Mouse (Mus musculus): Measurements from ENCODE around the gene Cdk6.
"Not testable (repeated sequence)": the region's sequence is repeated elsewhere in the genome, so short reads cannot be mapped to it uniquely, and the experiment has no call there.

Cdk6 gene

DNA sequence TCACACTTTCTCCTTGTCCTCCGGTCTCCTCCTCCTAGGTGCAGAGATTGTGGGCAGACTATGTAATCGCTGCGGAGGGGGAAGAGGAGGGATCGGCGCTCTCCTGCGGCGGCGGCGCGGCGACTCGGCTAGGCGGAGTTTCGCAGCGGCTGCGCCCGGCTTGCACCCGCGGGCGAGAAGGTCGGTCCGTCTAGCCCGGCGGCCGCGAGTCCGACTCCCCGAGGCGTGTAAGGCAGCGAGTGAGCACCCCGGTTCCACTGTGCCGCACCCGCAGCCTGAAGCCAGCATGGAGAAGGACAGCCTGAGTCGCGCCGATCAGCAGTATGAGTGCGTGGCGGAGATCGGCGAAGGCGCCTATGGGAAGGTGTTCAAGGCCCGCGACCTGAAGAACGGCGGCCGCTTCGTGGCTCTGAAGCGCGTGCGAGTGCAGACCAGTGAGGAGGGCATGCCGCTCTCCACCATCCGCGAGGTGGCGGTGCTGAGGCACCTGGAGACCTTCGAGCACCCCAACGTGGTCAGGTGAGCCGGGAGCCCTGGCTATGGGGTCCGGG lies 2.9 kb downstream of the Cdk6 start:
- peak; percentile 83 for DNase-seq (ENCODE audit: low read depth, low spot score)

DNA sequence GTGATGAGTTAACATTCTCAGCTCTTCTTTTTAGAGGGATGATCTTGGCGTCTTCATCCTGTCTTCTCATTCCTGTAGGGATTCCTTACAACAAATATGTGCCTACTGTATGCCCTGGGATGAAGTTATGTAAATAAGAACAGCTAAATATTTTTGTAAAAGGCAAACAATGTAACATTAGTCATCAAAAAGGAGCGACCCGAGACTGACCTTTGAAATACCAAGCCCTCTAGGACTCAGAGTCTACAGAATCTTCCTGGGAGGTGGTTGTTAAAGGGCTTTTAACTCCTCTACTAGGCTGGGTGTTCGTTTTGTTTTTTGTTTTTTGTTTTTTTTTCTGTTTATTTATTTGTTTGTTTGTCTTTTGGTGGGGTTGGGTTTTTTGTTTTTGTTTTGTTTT lies 4.3 kb downstream of the Cdk6 start:
- DNase-seq (ENCODE audit: low read depth, low spot score), result peak; percentile 73

DNA sequence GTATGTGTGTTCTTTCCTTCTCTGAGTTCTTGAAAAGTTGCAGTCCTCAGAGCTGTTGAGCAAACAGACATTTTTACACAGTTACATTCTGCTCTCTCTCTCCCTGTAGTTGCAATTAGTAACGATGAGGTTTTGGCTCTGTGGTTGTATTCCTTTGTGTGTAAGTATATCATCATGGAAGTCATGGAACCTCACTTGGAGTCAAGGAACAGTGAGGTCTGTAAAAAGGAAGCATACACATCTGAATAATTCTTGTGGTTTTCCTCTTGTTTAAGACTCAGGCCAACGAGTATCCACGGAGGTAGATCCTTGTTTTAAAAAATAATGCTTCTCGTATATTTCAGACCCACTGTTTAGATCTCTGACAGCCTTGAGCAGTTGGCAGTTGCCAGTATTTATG lies 8.1 kb downstream of the Cdk6 start:
- DNase-seq (ENCODE audit: low read depth, low spot score), result not testable (repeated sequence)

DNA sequence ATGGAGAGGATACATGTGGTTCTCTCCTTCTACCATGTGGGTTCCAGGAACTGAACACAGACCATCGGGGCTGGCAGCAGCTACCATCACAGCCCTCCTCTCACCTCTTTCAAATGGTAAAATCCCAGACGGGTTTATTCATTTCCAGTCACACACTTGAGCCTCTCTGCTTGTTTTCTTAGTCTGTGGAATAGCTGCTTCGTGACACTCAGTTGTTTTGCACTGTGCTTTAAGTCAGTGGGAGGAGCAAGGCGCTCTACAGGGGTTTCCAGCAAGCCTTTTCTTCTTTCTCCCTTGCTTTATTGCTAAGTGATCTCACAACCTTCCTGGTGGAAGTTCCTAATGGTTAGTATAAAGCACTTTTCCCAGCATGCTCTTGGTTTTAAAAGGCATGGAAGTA lies 10.6 kb downstream of the Cdk6 start:
- not testable (repeated sequence) for DNase-seq (ENCODE audit: low read depth, low spot score)

DNA sequence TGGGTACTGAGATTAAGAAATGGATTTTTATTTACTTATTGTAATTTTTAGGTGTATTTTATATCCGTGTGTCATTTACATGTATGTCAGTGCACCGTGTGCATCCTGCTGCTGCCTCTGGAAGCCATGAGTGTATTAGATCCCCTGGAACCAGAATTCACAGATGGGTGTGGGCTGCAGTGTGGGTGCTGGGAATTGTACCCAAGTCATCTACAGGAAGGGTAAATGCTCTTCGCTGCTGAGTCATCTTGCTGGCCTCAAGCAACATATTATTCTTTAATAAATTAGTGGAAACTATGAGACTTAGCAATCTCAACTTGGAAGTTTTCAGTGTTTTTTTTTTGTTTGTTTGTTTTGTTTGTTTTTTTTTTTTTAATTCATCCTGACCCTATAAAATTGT lies 11.0 kb downstream of the Cdk6 start:
- peak; percentile 18 for DNase-seq (ENCODE audit: low read depth, low spot score)

DNA sequence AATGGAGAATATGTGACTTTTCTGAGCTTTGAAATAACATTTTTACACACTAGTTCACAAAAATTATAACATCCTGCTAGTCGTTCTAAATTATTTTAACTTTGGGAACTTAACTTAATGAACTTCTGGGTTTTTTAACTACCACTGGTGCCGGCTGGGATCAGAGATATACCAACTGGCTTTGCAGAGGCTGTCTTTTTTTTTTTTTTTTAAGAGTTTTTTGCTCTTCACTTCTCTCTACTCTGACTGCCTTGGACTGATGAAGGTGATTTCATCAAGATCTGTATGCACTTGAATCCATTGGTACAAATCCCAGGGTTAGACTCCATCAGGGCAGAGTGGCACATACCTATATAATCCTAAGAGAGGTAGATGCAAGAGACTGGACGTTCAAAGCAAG lies 11.5 kb downstream of the Cdk6 start:
- DNase-seq (ENCODE audit: low read depth, low spot score), result no peak

DNA sequence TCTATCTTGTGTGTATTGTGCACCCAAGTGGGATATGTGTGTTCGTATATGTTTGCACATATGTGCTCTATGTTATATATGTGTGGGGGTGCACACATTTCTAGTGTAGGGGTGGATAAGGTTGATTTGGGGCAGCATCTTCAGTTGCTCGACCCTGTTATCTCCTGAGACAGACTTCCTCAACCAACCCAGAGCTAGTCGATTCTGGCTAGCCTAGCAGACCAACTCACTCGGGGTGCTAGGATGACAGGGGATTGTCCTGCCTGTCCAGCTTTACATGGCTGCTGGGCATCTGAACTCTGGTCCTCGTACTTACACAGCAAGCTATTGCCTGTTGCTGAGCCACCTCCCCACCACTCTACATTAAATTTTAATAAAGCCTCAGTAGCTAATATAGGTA lies 13.0 kb downstream of the Cdk6 start:
- no peak for DNase-seq (ENCODE audit: low read depth, low spot score)

DNA sequence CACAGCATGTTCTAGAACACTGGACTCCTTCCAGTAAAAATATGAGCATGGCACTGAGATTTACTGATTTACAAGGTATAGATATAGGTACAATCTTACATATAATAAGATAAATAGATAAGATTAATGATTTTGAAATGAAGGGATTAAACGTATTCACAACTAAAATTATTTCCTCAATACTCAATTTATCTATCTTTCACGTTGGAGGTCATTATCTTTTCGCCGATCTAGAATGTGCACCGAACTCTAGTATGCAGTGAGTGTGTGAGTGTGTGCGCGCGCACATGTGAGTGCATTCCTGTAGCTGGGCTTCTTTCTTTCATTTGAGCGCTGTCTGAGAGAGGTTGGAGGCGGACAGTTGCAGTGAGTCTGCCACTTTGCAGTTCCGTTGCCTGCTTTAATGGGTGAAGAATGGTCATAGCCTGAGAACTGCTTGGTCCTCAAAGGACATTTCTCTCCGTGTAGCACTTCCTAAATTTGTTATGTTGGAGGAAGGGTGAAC lies 13.8 kb downstream of the Cdk6 start:
- no peak for DNase-seq (ENCODE audit: low read depth, low spot score)

DNA sequence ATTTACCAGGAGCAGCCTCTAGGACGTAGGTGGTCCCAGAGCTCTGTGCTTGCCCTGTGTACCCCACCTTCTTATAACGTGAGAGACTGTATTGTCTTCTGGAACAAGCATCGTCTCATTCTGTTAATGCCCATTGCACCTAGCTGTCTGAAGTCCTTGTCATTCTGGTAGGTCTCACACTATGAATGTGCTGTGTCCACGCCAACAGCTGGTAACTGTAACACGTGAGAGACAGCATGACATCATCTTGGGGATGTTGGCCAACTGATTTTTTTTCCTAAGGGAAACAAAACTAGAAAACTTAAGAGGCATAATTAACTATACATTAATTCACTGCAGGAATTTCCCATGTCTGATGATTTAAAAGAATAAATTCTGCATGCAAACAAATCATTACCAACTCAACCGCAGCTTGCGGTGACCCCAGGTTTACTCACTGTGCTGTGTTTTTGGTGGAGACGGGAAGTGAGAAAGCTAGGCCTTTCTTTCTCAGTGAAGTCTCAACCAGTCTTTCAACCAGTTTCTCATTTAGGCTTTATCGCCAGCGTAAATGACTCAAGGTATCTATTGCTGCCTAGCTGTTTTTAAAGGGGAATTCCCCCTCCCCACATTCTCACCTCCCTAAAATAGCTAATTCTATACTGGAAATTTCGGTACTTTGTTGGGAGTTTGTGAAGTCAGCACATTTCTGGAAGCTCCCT lies 14.4 kb downstream of the Cdk6 start:
- DNase-seq (ENCODE audit: low read depth, low spot score), result peak; percentile 28

DNA sequence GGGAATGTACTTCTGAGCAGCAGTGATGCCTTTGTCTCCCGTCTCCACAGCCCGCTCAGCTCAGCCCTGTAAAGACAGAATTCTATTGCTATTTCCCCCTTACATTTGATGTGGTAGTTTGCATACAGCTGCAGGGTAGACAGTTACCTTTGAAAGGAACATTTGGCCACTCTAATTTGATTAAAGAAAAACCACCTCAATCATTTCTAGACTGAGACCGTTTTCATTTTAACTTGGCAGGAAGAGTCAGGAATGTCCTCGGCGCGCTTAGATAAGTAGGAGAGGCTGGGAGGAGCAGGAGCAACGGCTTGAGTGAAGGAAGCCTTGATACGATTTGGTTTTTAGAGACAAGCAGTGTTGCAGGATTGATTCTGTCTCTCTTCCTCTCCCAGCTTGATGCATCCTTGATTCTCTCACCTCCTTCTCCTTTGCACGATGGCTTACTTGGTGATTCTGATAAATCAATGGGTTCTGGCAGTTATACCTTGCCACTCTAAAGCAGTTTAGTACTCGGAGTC lies 15.0 kb downstream of the Cdk6 start:
- DNase-seq (ENCODE audit: low read depth, low spot score), result no peak

DNA sequence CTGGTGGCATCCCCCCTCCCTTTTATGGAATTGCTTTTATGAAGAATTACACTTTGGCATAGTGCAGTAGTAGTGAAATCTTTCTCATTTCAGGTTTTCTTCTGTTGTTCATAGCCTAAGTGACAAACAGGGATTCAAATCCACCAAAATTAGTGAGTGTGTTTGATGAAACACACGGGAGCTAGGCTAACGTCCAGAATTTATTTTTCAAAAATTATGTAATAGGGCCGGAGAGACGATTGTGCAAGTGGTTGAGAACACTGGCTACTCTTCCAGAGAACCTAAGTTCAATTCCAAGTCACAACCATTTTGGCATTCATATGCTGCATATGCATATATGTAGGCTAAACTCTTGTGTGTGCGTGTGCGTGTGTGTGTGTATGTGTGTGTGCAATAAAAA lies 16.2 kb downstream of the Cdk6 start:
- no peak for DNase-seq (ENCODE audit: low read depth, low spot score)

DNA sequence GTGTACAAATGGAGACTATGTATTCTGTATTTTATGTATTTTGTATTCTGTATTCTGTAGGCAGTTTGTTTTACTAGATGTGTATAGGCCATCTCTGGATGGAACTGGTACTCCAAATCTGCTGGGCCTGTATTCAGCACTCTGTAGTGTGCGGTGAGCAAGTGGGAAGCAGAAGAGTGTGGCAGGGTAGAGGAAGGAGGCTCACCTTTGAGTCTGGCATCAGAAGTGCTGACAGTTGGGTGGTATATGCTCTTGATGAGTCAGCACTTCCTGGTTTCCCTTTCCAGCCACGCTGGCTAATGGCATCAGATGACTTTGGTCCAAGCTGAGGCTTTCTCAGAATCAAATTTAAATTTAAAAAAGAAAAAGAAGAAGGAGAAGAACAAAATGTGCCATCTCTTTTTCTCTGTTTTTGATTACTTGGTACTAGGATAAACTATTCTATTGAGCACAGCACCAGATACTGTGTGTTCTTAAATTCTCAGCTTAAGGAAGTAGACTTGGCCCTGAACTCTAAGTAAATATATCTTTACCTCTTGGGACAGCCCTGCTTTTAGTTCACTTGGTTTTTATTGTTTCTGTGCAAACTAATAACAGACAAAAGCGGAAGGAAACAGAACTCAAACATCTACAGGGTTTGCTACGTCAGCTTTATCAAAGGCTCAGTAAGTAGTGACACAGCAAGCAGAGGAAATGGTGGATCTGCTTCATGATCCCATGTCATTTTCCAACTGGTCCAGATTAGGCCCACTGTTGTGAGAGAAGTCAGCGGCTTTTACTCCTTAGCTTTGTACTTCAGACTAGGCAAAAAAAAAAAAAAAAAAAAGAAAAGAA lies 17.6 kb downstream of the Cdk6 start:
- peak; percentile 58 for DNase-seq (ENCODE audit: low read depth, low spot score)

DNA sequence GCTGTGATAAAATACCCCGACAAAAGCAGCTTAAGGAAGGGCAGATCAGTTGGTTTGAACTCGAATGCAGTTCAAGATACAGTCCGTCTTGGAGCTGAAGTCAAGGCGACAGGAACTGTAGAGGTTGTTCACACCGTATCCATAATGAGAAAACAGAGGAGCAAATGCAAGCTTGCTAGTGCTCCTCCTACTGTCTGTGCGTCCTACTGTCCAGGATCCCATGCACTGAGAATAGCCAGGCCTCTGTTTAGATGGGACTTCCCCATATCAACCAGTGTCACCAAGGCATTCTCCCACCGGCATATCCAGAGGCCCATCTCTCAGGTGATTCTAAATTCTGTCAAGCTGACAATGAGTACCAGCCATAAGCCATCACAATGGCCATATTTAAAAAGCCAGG lies 18.6 kb downstream of the Cdk6 start:
- no peak for DNase-seq (ENCODE audit: low read depth, low spot score)

DNA sequence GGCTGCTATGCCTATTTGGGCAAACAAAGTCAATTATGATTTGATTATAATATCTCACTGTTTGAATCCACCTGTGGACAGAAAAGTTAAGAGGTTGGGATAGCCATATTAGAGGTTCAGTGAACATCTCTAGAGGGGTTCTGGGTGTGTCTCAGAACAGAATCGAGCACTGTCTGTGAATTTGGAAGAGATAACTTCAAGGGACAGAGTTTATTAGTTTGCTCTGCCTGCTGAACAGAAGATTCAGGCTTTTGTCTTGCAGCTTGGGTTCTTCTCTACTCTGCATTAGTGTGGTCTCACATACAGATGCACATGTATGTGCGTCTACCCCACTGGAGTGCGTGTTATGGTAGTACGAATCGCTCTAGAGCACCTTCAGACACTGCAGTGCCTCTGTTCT lies 20.0 kb downstream of the Cdk6 start:
- DNase-seq (ENCODE audit: low read depth, low spot score), result no peak

DNA sequence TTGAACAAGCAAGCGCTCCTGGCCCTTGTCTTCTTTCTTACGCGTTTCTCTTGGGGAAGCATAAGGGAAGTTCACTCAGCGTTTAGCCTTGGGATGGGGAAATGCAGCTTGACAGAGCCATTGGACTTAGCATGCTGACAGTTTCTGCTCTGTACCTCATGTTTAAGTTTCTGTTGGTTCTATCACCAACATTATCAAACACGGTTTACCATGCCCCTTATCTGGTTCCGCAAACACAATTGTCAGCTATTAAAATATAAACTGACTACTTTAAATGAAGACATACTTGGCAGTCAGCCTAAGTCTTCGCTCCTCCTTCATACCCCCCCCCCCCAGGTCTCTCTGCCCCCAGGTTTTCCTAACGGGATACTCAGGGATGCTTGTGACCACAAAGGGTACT lies 20.8 kb downstream of the Cdk6 start:
- DNase-seq (ENCODE audit: low read depth, low spot score), result no peak

DNA sequence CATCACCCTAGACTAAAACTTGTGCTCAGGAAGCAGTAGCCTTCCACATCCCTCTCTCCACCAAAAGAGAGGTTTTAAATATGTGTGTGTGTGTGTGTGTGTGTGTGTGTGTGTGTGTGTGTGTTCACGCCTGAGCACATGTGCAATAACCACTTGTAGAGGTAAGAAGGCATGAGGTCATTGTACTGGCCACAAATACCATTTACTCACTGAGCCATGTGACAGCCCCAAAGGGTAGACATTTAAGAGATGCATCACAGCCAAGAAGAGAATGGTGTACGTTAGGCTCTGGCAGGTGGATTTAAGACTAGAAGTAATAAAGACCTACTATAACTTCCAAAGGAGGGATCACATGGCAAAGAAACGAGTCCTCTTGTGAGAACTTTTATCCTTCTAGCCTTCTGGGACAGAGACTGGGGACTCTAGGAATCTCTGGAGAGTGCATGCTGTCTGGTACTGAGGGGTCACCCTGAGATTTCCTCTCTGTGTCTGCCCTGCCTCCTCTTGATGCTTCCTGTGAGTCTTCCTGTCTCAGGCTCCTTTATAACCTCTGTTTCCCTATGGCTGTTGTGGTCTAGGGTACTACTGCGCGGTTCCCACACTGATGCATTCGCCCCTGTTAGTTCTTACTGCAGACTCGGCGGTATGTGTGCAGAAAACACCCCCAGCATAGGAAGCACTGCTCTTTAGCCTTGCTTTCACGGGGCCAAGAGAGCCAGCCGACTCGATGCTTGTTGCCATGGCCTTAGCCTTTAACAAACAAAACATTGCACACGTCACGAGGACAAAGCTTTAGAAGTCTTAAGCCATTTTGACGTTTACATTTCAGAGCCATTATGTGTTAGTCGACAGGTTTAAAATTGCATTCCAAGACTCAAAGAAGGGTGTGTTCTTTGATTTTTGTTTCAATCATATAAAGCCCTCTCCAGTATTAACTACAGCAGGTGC lies 22.0 kb downstream of the Cdk6 start:
- DNase-seq (ENCODE audit: low read depth, low spot score), result no peak

DNA sequence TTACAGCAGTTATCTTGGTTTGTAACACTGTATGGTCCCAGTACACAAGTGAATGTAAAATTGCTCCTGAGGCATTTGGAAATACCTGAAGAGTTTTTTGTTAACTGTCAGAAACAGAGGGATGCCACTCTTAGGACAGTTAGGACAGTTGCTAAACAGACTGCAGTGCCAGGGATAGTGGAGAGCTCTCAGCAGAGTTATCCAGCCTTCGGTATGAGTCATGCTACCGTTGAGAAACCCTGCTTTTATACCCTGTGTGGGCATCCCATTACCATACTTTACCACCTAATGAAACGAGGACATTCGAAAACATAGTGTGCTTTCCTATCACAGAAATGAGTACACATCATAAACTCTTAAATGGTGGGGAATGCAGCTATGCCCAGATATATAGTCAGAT lies 25.8 kb downstream of the Cdk6 start:
- DNase-seq (ENCODE audit: low read depth, low spot score), result peak; percentile 16

DNA sequence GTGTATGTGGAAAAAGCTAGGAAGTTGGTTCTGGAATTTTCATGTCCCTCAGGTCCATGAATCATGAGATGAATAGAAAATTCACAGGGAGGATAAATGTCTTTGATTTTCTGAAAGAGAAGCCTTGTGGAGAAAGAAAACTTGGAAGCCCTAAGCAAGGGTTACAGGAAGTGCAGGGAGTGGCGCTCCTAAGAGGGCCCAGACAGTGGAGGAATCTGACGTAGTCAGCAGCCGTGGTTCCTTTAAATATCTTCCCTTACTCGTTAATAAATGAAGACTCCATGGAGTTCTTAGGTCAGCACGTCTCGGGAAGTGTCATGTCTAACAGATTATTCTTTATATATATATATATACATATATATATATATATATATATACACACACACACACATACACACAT lies 28.0 kb downstream of the Cdk6 start:
- peak; percentile 15 for DNase-seq (ENCODE audit: low read depth, low spot score)

DNA sequence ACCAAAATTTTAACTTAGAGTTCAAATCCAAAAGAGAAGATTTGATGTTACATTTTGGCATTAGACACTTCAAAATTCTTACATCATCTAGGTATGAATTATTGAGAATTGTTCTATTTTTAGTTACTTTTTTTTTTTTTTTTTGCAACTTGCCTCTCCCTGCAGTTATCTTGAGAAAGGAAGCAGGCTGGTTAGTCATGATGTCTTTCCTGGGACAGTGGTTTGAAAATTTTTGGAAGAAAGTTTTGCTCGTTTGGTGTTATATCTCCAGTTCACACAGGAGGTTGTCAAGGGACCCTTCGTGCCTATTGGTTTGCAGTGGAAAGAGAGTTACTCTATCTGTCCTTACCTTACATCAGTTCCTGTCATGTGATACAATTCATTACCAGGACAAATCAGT lies 29.9 kb downstream of the Cdk6 start:
- DNase-seq (ENCODE audit: low read depth, low spot score), result peak; percentile 9

DNA sequence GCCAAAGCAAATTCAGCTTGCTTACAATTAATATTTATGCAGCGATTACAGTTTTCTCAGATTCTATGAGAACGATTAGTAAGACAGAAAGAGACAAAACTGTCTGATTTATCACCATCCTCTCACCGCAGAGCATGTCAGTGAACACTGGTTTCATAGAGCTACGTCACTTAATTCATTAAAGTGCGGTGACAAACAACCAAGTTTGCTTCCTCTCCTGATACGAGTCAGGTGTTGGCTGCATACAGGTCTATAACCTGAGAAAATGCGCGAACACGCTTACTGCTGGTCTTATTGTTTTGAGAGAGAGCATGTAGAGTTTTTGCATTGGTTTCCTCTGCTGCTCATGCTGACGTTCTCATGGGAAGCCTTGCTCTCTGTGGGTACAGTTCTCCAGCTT lies 31.9 kb downstream of the Cdk6 start:
- DNase-seq (ENCODE audit: low read depth, low spot score), result no peak

DNA sequence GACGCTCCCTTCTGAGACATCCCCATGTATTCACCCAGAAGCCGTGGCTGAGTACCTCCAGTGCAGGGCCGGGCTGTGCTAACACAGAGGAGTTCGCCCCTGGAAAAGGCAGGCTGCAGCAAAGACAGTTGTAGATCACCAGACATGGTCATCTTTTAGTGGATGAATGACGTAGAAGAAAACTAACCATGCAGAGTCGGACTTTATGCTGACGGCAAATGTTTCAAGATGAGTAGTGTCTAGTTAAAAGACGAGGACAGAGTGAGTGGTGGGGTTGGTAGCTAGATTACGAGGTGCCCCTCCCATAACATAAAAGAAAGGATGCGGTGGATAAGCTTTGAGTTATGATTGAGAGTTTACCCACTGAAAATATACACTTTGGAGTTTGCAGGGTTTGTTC lies 33.5 kb downstream of the Cdk6 start:
- no peak for DNase-seq (ENCODE audit: low read depth, low spot score)
